Mouse (Mus musculus) lung, adult 18-20 months (tissue): ENCODE results near the gene Plcl1.
A peak's percentile ranks its signal among the peaks of the same experiment; 100 is the strongest.
"Not testable (repeated sequence)": the region's sequence is repeated elsewhere in the genome, so short reads cannot be mapped to it uniquely, and the experiment has no call there.

Experiments used
- DNase-seq, 2 experiments: peaks; one replicate each; pipeline ENCODE4 v3.0.0; 2022; ENCODE audit warnings: mixed read lengths in 2 of 2

Gene Plcl1

GRCm38 (mm10) chr1:55445043-55445688 lies 39.4 kb downstream of the Plcl1 start:
- DNase-seq, result no peak

DNA sequence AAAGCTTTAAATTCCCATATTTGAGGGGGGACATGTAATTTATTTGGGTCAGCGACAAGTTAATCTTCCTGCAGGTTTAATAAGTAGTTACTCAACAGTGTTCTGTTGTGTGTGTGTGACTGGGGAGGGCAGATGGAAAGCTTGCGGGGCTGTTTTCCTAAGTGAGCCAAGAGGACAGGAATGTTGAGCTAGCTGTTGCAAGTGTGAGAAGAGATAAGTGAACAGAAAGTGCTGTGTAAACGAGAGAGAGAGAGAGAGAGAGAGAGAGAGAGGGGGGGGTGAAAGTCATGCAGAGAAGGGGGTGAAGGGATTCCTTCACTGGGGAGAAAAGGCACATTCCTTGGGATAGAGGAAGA lies 39.9 kb downstream of the Plcl1 start:
- peak; percentile 10 to 12 for DNase-seq

- DNase-seq, result no peak
These were observed 40.6 kb downstream of the Plcl1 start for GRCm38 (mm10) chr1:55446273-55446672.

GRCm38 (mm10) chr1:55446876-55447275 lies 41.2 kb downstream of the Plcl1 start:
- DNase-seq, result no peak

GRCm38 (mm10) chr1:55447661-55448060 lies 41.9 kb downstream of the Plcl1 start:
- DNase-seq, result no peak

- DNase-seq, result no peak
These were observed 42.4 kb downstream of the Plcl1 start for GRCm38 (mm10) chr1:55448104-55448503.

GRCm38 (mm10) chr1:55449779-55450178 lies 44.1 kb downstream of the Plcl1 start:
- DNase-seq, result no peak

- no peak for DNase-seq
These were observed 48.4 kb downstream of the Plcl1 start for GRCm38 (mm10) chr1:55454119-55454518.

DNA sequence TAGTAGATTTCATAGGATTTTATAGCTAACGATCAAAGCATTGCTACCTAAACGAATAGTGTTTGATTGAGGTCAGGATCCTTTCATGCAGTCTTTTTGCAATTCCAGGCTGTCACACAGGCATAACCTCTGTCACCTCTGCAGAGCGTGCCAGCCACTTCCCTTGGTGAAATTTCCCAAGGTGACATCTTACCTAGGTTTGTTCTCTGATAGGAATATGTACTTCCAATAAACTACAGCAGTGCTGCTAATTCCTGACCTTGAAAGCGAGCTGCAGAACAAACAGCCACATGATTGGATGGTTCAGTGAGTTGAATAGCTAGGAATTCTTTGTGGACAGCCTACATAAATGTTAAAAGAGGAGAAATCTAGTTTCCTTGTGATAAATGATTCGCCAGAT lies 56.6 kb downstream of the Plcl1 start:
- no peak for DNase-seq

DNA sequence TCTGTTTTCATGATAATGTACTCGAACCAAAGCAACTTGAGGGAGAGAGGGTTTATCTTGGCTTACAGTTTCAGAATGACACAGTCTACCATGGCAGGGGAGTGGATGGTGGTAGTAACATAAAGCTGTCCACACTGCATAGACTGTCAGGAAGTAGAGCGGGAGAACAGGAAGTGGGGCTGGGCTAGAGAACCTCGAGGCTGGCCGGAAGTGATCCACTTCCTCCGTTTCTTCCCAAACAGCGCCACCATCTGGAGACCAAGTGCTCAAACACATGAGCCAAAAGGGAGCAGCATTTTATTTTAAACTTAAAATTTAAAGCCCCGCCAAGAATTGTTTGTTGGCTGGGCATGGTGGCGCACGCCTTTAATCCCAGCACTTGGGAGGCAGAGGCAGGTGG lies 68.0 kb downstream of the Plcl1 start:
- no peak for DNase-seq

- no peak for DNase-seq
These were observed 69.3 kb downstream of the Plcl1 start for GRCm38 (mm10) chr1:55474976-55475375.

GRCm38 (mm10) chr1:55487371-55487770 lies 81.7 kb downstream of the Plcl1 start:
- DNase-seq, result not testable (repeated sequence)

DNA sequence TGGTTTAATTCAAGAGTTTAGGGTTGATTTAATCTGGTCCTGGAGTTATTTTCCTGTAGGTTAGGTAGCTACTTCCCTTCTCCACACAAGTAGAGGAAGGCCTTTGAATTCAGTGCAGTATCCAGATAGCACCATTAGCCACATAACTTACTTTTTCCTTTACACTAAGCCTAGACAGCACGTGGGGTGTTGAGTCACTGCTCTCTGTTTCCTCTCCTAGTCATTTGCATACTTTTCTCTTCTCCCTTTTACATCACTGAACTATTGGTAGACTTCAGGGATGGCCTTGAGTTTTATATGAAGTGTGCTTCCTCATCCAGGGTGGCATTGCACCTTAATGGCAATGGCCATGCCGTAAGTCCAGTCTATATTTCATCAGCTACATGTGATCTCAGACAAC lies 82.5 kb downstream of the Plcl1 start:
- no peak for DNase-seq

- no peak for DNase-seq
These were observed 83.6 kb downstream of the Plcl1 start for GRCm38 (mm10) chr1:55489355-55489754.

DNA sequence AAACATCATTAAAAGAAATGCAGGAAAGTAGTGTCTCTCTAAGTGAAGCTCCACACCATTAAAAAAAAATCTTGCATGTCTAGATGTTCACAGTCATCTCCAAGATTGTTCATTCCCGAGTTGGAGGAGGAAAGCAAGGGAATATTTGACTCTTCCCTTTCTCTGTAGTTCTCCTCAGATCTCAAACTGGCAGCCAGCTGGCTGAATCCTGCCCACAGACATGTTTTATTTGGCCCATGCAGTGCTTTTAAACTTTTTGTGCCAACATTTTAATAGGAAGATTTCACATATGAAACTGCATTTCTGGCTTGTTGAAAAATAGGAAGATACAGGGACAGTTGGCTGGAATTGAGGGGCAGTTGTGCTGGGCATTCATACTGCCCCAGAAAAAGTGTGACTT lies 94.2 kb downstream of the Plcl1 start:
- no peak for DNase-seq

DNA sequence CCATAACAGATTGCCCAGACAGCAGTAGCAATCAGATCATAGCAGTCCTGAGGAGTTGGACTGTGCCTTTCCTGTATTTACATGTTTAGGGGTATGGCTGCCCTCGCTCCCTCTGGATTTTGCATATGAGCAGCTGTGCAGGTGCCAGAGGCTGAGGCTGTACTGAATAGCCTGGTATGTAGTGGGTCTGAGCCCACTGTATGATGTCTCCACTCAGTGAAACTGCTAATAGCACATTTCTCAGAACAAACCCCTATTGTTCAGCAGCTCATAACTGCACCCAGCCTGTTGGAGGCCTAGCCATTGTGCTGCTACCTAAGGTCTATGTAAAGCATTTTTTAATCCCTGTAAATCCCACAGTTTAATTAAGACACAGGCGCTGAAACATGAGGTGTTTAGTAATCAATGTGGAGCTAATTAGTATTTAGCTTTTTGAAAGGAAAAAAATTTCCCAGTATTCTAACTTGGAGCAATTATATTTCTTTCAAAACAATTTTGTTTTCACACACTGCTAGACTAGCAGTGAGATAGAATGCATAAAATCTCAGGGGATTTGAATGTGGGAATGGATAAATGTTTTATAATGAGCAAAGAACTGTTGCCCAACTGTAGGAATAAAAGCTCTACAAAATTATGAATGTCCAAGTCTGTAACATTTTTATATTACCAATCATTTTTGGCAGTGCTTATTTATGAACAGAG lies 95.4 kb downstream of the Plcl1 start:
- DNase-seq, result no peak

- no peak for DNase-seq
These were observed 100.1 kb downstream of the Plcl1 start for GRCm38 (mm10) chr1:55505811-55506210.

- no peak for DNase-seq
These were observed 101.3 kb downstream of the Plcl1 start for GRCm38 (mm10) chr1:55507061-55507460.

- DNase-seq, result no peak
These were observed 103.9 kb downstream of the Plcl1 start for GRCm38 (mm10) chr1:55509587-55509986.

DNA sequence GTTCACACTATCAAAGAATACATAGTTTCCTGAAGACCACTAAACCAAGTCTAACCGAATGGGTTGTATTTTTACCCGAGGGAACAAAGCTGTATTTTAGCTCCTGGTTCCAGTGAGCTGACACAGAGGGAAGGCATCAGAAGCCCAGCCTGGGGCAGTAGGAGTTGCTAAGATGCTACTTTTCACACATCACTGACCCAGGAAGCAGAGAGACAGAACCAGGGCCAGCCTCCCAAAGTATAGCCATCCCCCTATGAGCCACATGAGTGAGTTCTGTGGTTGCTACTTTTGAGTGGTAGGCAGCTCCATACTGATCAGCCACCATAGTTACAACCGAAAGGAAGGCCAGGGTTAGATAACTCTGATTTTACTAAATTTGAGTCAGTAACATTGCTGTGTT lies 106.4 kb downstream of the Plcl1 start:
- no peak for DNase-seq

DNA sequence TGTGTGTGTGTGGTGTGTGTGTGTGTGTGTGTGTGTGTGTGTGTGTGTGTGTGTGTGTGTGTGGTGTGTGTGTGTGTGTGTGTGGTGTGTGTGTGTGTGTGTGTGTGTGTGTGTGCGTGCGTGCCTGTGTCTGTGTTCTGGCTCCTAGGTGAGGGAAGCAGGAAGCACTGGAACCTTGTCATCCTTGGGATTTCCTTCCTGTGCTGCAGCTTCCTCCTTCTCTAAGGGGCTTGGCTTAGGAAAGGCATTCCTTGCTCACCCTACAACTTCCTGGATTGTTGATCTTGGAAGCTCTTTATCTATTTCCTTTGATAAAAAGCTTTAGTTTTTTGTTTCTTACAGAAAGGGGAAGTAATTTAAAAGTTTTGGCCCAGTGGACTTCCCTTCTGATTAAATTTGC lies 107.1 kb downstream of the Plcl1 start:
- not testable (repeated sequence) for DNase-seq

- DNase-seq, result no peak
These were observed 111.5 kb downstream of the Plcl1 start for GRCm38 (mm10) chr1:55517182-55517581.

- no peak for DNase-seq
These were observed 118.2 kb downstream of the Plcl1 start for GRCm38 (mm10) chr1:55523966-55524365.

GRCm38 (mm10) chr1:55525100-55525499 lies 119.4 kb downstream of the Plcl1 start:
- DNase-seq, result no peak

GRCm38 (mm10) chr1:55525748-55526147 lies 120.0 kb downstream of the Plcl1 start:
- no peak for DNase-seq
